21 mouse cellular contexts compared by ENCODE assay signal in the genomic region with DNA sequence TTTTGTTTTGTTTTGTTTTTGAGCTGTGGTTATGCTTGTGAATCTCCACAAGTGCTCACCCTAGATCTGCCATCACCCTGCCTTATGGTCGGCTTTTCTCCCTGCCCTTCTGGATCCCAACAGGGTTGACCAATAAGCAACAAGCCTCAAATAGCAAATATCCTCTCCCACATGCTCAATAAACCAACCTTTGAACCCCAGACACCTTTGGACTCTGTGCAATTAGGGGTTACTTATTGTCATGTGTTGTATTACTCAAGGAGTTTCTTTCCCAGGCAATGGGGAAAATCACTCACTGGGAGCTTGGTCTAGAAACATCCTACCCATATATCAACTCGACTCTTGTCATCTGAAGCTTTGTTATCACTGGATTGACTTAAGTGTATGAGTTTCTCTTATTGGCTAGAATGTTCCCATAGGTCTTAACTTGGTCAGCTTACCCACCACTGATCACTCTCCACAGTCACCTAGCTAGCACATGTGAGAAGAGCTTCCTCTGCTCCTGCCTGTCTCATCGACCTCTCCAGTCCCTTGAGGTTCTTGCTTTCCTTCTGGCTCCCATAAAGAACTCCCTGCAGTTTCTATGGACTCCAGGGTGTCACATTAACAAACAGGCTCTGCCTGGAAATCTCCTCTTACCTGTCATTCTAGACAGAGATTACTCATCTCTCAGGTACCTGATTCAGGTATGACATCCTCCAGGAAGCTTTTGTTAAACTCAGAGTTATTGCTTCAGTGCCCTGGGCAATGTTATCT. TPM values are rescaled to one million over a fixed set of nuclear protein-coding genes. Genes with fewer than 3 reads are reported as not detected.
DNase-seq lines count a peak whose midpoint lies in the region; ATAC-seq and TF ChIP-seq lines count a peak whose summit lies in the region.
"Had no signal": no experiment of that assay in that cellular context is flagged by ENCODE, and none has a peak within 500 bp of the region (broad histone marks: within the 10 kb centered on the region; RNA-seq: fewer than 3 reads in every experiment).

No protein-coding gene starts in this region.

- ATAC-seq in kidney, embryonic 15.5 days (replicated peaks; ENCODE audit: low FRiP score), result no peak
- ATAC-seq in liver, postnatal 0 days, result peak; percentile 71
- ATAC-seq in heart, embryonic 12.5 days (ENCODE audit: insufficient number of reproducible peaks, low FRiP score), result no peak
- ATAC-seq: forebrain, embryonic 14.5 days had no signal

- H3K4me2 ChIP-seq in kidney, embryonic 15.5 days, result no peak overlapping the region
- H3K4me2 ChIP-seq in liver, postnatal 0 days (ENCODE audit: low read depth, low read length), result no peak overlapping the region
- no peak overlapping the region for H3K4me2 ChIP-seq in heart, embryonic 12.5 days
- H3K4me2 ChIP-seq: embryonic facial prominence, embryonic 15.5 days; heart, embryonic 15.5 days; hindbrain, embryonic 13.5 days had no signal

- H3K9me3 ChIP-seq in kidney, embryonic 15.5 days (replicated peaks), result no peaks in the 10 kb centered on the region
- H3K9me3 ChIP-seq in liver, postnatal 0 days (ENCODE audit: low read length), result no peaks in the 10 kb centered on the region
- peaks cover 2% of the 10 kb centered on the region; the same call in 1 of the 2 replicates for H3K9me3 ChIP-seq in heart, embryonic 12.5 days (replicated peaks)
- H3K9me3 ChIP-seq: embryonic facial prominence, embryonic 15.5 days; forebrain, embryonic 10.5 days; heart, embryonic 10.5 days; heart, embryonic 15.5 days; hindbrain, embryonic 13.5 days had no signal

- TF ChIP-seq EP300 in liver, postnatal 0 days (IDR thresholded peaks at IDR 0.05; ENCODE audit: low read depth), result no peak

- H3K36me3 ChIP-seq in kidney, embryonic 15.5 days, result no peaks in the 10 kb centered on the region
- no peaks in the 10 kb centered on the region for H3K36me3 ChIP-seq in liver, postnatal 0 days (replicated peaks; ENCODE audit: insufficient read depth, low read length)
- no peaks in the 10 kb centered on the region for H3K36me3 ChIP-seq in small intestine, adult 2 months (ENCODE audit: control insufficient read depth, insufficient read depth, low read length)
- H3K36me3 ChIP-seq in heart, embryonic 12.5 days, result no peaks in the 10 kb centered on the region
- H3K36me3 ChIP-seq: embryonic facial prominence, embryonic 15.5 days; forebrain, embryonic 10.5 days; heart, embryonic 10.5 days; heart, embryonic 15.5 days; hindbrain, embryonic 13.5 days had no signal

- H3K4me3 ChIP-seq in kidney, embryonic 15.5 days (replicated peaks), result no peak overlapping the region
- H3K4me3 ChIP-seq in liver, postnatal 0 days (ENCODE audit: low read depth, low read length), result no peak overlapping the region
- no peak overlapping the region for H3K4me3 ChIP-seq in small intestine, adult 2 months (ENCODE audit: low read depth, low read length)
- no peak overlapping the region for H3K4me3 ChIP-seq in heart, embryonic 12.5 days
- H3K4me3 ChIP-seq: embryonic facial prominence, embryonic 15.5 days; erythroblast, embryonic 14.5 days; forebrain, embryonic 10.5 days; heart, embryonic 10.5 days; heart, embryonic 15.5 days; hindbrain, embryonic 13.5 days had no signal

- peak; percentile 37 to 39 for DNase-seq in kidney, adult 8-10 months
- no peak for DNase-seq in liver, postnatal 0 days
- no peak for DNase-seq in liver
- DNase-seq: adrenal gland, adult 8-10 months; cerebellum, adult 11 months; cerebellum, adult 8-10 months; cerebellum, postnatal 14 days; embryo, embryonic 11 days; gastrocnemius, postnatal 10 days; heart, adult 18-20 months; heart, postnatal 14 days had no signal

- H3K27me3 ChIP-seq in kidney, embryonic 15.5 days, result no peaks in the 10 kb centered on the region
- no peaks in the 10 kb centered on the region for H3K27me3 ChIP-seq in liver, postnatal 0 days (ENCODE audit: insufficient read depth, low read length)
- H3K27me3 ChIP-seq in small intestine, adult 2 months (ENCODE audit: control insufficient read depth, insufficient read depth, low read length), result no peaks in the 10 kb centered on the region
- no peaks in the 10 kb centered on the region for H3K27me3 ChIP-seq in heart, embryonic 12.5 days (replicated peaks)
- H3K27me3 ChIP-seq: embryonic facial prominence, embryonic 15.5 days; heart, embryonic 15.5 days; hindbrain, embryonic 13.5 days had no signal

- TF ChIP-seq CTCF in liver, postnatal 0 days (IDR thresholded peaks at IDR 0.05; ENCODE audit: low read depth), result no peak
- no peak for TF ChIP-seq CTCF in small intestine, adult 2 months (IDR thresholded peaks at IDR 0.05; ENCODE audit: extremely low read depth, insufficient read length, insufficient replicate concordance, low read depth, low read length)

- H3K4me1 ChIP-seq in kidney, embryonic 15.5 days, result no peaks in the 10 kb centered on the region
- peaks cover 10% of the 10 kb centered on the region for H3K4me1 ChIP-seq in liver, postnatal 0 days (ENCODE audit: insufficient read depth)
- peaks cover 14% of the 10 kb centered on the region for H3K4me1 ChIP-seq in small intestine, adult 2 months (ENCODE audit: control insufficient read depth, insufficient read depth, insufficient read length, low read length)
- H3K4me1 ChIP-seq in heart, embryonic 12.5 days (replicated peaks), result no peaks in the 10 kb centered on the region; the same call in 1 of the 2 replicates
- H3K4me1 ChIP-seq: embryonic facial prominence, embryonic 15.5 days; forebrain, embryonic 10.5 days; heart, embryonic 10.5 days; heart, embryonic 15.5 days; hindbrain, embryonic 13.5 days had no signal

- no peak for TF ChIP-seq POLR2A in small intestine, adult 2 months (IDR thresholded peaks at IDR 0.05; ENCODE audit: low read depth, low read length)

- no peak overlapping the region for H3K9ac ChIP-seq in kidney, embryonic 15.5 days
- H3K9ac ChIP-seq in liver, postnatal 0 days (replicated peaks), result no peak overlapping the region
- H3K9ac ChIP-seq in heart, embryonic 12.5 days, result no peak overlapping the region
- H3K9ac ChIP-seq: embryonic facial prominence, embryonic 15.5 days; heart, embryonic 15.5 days; hindbrain, embryonic 13.5 days had no signal

- H3K27ac ChIP-seq in kidney, embryonic 15.5 days, result no peak overlapping the region
- peak overlapping the region; percentile 16; the same call in 1 of the 2 replicates for H3K27ac ChIP-seq in liver, postnatal 0 days (ENCODE audit: low read depth)
- H3K27ac ChIP-seq in small intestine, adult 2 months (ENCODE audit: insufficient read depth, low read depth, low read length), result peak overlapping the region; percentile 45
- H3K27ac ChIP-seq in heart, embryonic 12.5 days (ENCODE audit: poor library complexity, severe bottlenecking), result no peak overlapping the region
- H3K27ac ChIP-seq: embryonic facial prominence, embryonic 15.5 days; forebrain, embryonic 10.5 days; heart, embryonic 10.5 days; heart, embryonic 15.5 days; hindbrain, embryonic 13.5 days had no signal

- WGBS in kidney, embryonic 15.5 days, result 78% methylated on average over 3 of the region's 3 CpGs
- WGBS in liver, postnatal 0 days (ENCODE audit: insufficient replicate concordance), result 63% methylated on average over 3 of the region's 3 CpGs
- WGBS in small intestine, adult 2 months, result 35% methylated on average over 3 of the region's 3 CpGs
- WGBS in heart, embryonic 12.5 days, result 65% methylated on average over 3 of the region's 3 CpGs

RNA-seq across cellular contexts. Expression of gene Arrdc4, which starts 40.3 kb away (rescaled TPM):
- polyA plus RNA-seq in kidney, embryonic 15.5 days (2015; fragmentation: Nextera tagmentation; extraction: Ambion mirVana), result 27.2 and 27.6 TPM in 2 replicates
- polyA plus RNA-seq in liver, postnatal 0 days (2015; fragmentation: Nextera tagmentation; extraction: Ambion mirVana), result 19.9 and 21.6 TPM in 2 replicates
- polyA plus RNA-seq in small intestine, adult 2 months (2012; rRNA removed), result 13.3 and 21.3 TPM in 2 replicates
- polyA plus RNA-seq in heart, embryonic 12.5 days (2016; fragmentation: Nextera tagmentation; extraction: Ambion mirVana), result 18.6 and 20.9 TPM in 2 replicates

Comparison
In these comparisons a context has a peak if more than half of its experiments do, and no peak if none do; other contexts are left out.
1. DNase-seq: peak in kidney, adult 8-10 months (2 of 2); none in liver, postnatal 0 days (single experiment) and liver (single experiment).
2. H3K27ac ChIP-seq: peak in liver, postnatal 0 days (single experiment) and small intestine, adult 2 months (single experiment); none in kidney, embryonic 15.5 days (single experiment) and heart, embryonic 12.5 days (single experiment).